ENCODE assay signal across 18 mouse cellular contexts in genomic region chr17:26046253-26046997, GRCm38 (mm10). TPM values are rescaled to one million over a fixed set of nuclear protein-coding genes. Genes with fewer than 3 reads are reported as not detected.
DNase-seq lines count a peak whose midpoint lies in the region; ATAC-seq and TF ChIP-seq lines count a peak whose summit lies in the region.
"Had no signal": no experiment of that assay in that cellular context is flagged by ENCODE, and none has a peak within 500 bp of the region (broad histone marks: within the 10 kb centered on the region; RNA-seq: fewer than 3 reads in every experiment).

No protein-coding gene starts in this region.

- DNase-seq in forebrain, postnatal 0 days = peak; percentile 26
- DNase-seq in layer of hippocampus, adult 11-12 months (ENCODE audit: low spot score) = peak; percentile 48
- DNase-seq in layer of hippocampus, postnatal 25 days (ENCODE audit: extremely low spot score in 1 of 2, low spot score in 1 of 2) = no peak
- no peak for DNase-seq in neural tube, embryonic 10.5 days (ENCODE audit: extremely low spot score, low spot score)
- DNase-seq in embryo, embryonic 11 days = no peak
- DNase-seq in urinary bladder, postnatal 36 days (ENCODE audit: low spot score in 2 of 2) = no peak
- DNase-seq: adrenal gland, postnatal 14 days; B cell, adult 2 months; gastrocnemius, postnatal 25 days; kidney, adult 11 months; kidney, postnatal 36 days had no signal

- no peak overlapping the region for H3K27ac ChIP-seq in forebrain, postnatal 0 days (ENCODE audit: low read depth, low read length)
- H3K27ac ChIP-seq in forebrain, embryonic 16.5 days (ENCODE audit: low read length) = no peak overlapping the region
- peak overlapping the region; percentile 73 for H3K27ac ChIP-seq in neural tube, embryonic 13.5 days (replicated peaks)
- H3K27ac ChIP-seq: embryonic facial prominence, embryonic 12.5 days; forebrain, embryonic 12.5 days; hindbrain, embryonic 10.5 days had no signal

- no peak overlapping the region for H3K4me2 ChIP-seq in forebrain, postnatal 0 days (ENCODE audit: low read depth)
- no peak overlapping the region for H3K4me2 ChIP-seq in forebrain, embryonic 16.5 days (ENCODE audit: low read length)
- no peak overlapping the region for H3K4me2 ChIP-seq in neural tube, embryonic 13.5 days
- H3K4me2 ChIP-seq: embryonic facial prominence, embryonic 12.5 days; forebrain, embryonic 12.5 days; liver, embryonic 11.5 days; neural tube, embryonic 12.5 days had no signal

- TF ChIP-seq CTCF in forebrain, postnatal 0 days (IDR thresholded peaks at IDR 0.05; ENCODE audit: low read depth) = no peak

- H3K4me1 ChIP-seq in forebrain, postnatal 0 days (ENCODE audit: insufficient read depth) = peaks cover 10% of the 10 kb centered on the region; the same call in 1 of the 2 replicates
- peaks cover 42% of the 10 kb centered on the region for H3K4me1 ChIP-seq in forebrain, embryonic 16.5 days (replicated peaks; ENCODE audit: control insufficient read depth, insufficient read depth, low read length)
- H3K4me1 ChIP-seq in neural tube, embryonic 13.5 days (replicated peaks) = peaks cover 53% of the 10 kb centered on the region
- H3K4me1 ChIP-seq: embryonic facial prominence, embryonic 12.5 days had no signal

- no peaks in the 10 kb centered on the region for H3K36me3 ChIP-seq in forebrain, postnatal 0 days (ENCODE audit: insufficient read depth)
- H3K36me3 ChIP-seq in forebrain, embryonic 16.5 days (ENCODE audit: control insufficient read depth, insufficient read depth) = no peaks in the 10 kb centered on the region
- 0 out of 2 replicates have a peak, but pooled peaks cover 6% of the 10 kb centered on the region for H3K36me3 ChIP-seq in neural tube, embryonic 13.5 days

- no peaks in the 10 kb centered on the region for H3K9me3 ChIP-seq in forebrain, postnatal 0 days (ENCODE audit: low read length)
- no peaks in the 10 kb centered on the region for H3K9me3 ChIP-seq in forebrain, embryonic 16.5 days (ENCODE audit: control insufficient read depth, low read length)
- no peaks in the 10 kb centered on the region for H3K9me3 ChIP-seq in neural tube, embryonic 13.5 days
- H3K9me3 ChIP-seq: embryonic facial prominence, embryonic 12.5 days; forebrain, embryonic 12.5 days; hindbrain, embryonic 10.5 days; neural tube, embryonic 12.5 days had no signal

- WGBS in forebrain, postnatal 0 days = 61% methylated on average over 10 of the region's 10 CpGs
- WGBS in forebrain, embryonic 16.5 days = 53% methylated on average over 10 of the region's 10 CpGs
- 45% methylated on average over 10 of the region's 10 CpGs for WGBS in neural tube, embryonic 13.5 days

- no peaks in the 10 kb centered on the region for H3K27me3 ChIP-seq in forebrain, postnatal 0 days (ENCODE audit: insufficient read depth, low read length)
- H3K27me3 ChIP-seq in forebrain, embryonic 16.5 days (replicated peaks; ENCODE audit: control insufficient read depth, insufficient read depth, low read length) = no peaks in the 10 kb centered on the region
- H3K27me3 ChIP-seq in neural tube, embryonic 13.5 days = no peaks in the 10 kb centered on the region
- H3K27me3 ChIP-seq: embryonic facial prominence, embryonic 12.5 days; forebrain, embryonic 12.5 days; neural tube, embryonic 12.5 days had no signal

- no peak overlapping the region for H3K4me3 ChIP-seq in forebrain, postnatal 0 days (ENCODE audit: low read depth, low read length)
- H3K4me3 ChIP-seq in forebrain, embryonic 16.5 days (replicated peaks; ENCODE audit: low read length) = no peak overlapping the region
- no peak overlapping the region for H3K4me3 ChIP-seq in neural tube, embryonic 13.5 days
- H3K4me3 ChIP-seq: embryonic facial prominence, embryonic 12.5 days; forebrain, embryonic 12.5 days; hindbrain, embryonic 10.5 days; neural tube, embryonic 12.5 days had no signal

- H3K9ac ChIP-seq in forebrain, postnatal 0 days = 0 out of 2 replicates have a peak overlapping the region, but pooled peaks have one; percentile 14
- no peak overlapping the region for H3K9ac ChIP-seq in forebrain, embryonic 16.5 days (replicated peaks; ENCODE audit: low read depth, low read length)
- H3K9ac ChIP-seq in neural tube, embryonic 13.5 days = 0 out of 2 replicates have a peak overlapping the region, but pooled peaks have one; percentile 45
- H3K9ac ChIP-seq: embryonic facial prominence, embryonic 12.5 days; forebrain, embryonic 12.5 days; neural tube, embryonic 12.5 days had no signal

- ATAC-seq in forebrain, postnatal 0 days = no peak
- no peak for ATAC-seq in forebrain, embryonic 16.5 days
- no peak for ATAC-seq in neural tube, embryonic 13.5 days (ENCODE audit: low read depth)

RNA-seq across cellular contexts. Expression of gene Rab11fip3, which starts 22.9 kb away (rescaled TPM):
- 21.5 and 30.0 TPM in 2 replicates for total RNA-seq in forebrain, postnatal 0 days (2014; rRNA removed)
- polyA plus RNA-seq in forebrain, postnatal 0 days (2015; fragmentation: Nextera tagmentation; extraction: Ambion mirVana) = 11.6 and 15.4 TPM in 2 replicates
- polyA plus RNA-seq in forebrain, embryonic 16.5 days (2015; fragmentation: Nextera tagmentation; extraction: Ambion mirVana) = 34.6 and 39.9 TPM in 2 replicates
- 100 to 1,000 TPM in 1 of 2 experiments, 10 to 100 TPM in 1; 97.3 to 104 TPM for total RNA-seq in layer of hippocampus, postnatal 25 days (2021)
- polyA plus RNA-seq in neural tube, embryonic 13.5 days (2015; fragmentation: Nextera tagmentation; extraction: Ambion mirVana) = 25.9 and 28.3 TPM in 2 replicates

RNA-seq across cellular contexts. Expression of gene Decr2, which starts 43.7 kb away (rescaled TPM):
- total RNA-seq in forebrain, postnatal 0 days (2014; rRNA removed) = 32.7 and 41.1 TPM in 2 replicates
- 29.5 and 35.3 TPM in 2 replicates for polyA plus RNA-seq in forebrain, postnatal 0 days (2015; fragmentation: Nextera tagmentation; extraction: Ambion mirVana)
- polyA plus RNA-seq in forebrain, embryonic 16.5 days (2015; fragmentation: Nextera tagmentation; extraction: Ambion mirVana) = 30.3 and 33.0 TPM in 2 replicates
- 10 to 100 TPM; 27.2 to 28.2 TPM for total RNA-seq in layer of hippocampus, postnatal 25 days (2021)
- polyA plus RNA-seq in neural tube, embryonic 13.5 days (2015; fragmentation: Nextera tagmentation; extraction: Ambion mirVana) = 32.7 and 35.1 TPM in 2 replicates

RNA-seq across cellular contexts. Expression of gene Nme4, which starts 49.0 kb away (rescaled TPM):
- total RNA-seq in forebrain, postnatal 0 days (2014; rRNA removed) = 9.5 and 16.0 TPM in 2 replicates
- polyA plus RNA-seq in forebrain, postnatal 0 days (2015; fragmentation: Nextera tagmentation; extraction: Ambion mirVana) = 11.4 and 12.9 TPM in 2 replicates
- 27.4 and 35.3 TPM in 2 replicates for polyA plus RNA-seq in forebrain, embryonic 16.5 days (2015; fragmentation: Nextera tagmentation; extraction: Ambion mirVana)
- total RNA-seq in layer of hippocampus, postnatal 25 days (2021) = 1 to 10 TPM; 4.1 TPM
- 29.6 and 32.2 TPM in 2 replicates for polyA plus RNA-seq in neural tube, embryonic 13.5 days (2015; fragmentation: Nextera tagmentation; extraction: Ambion mirVana)

Comparison
In these comparisons a context has a peak if more than half of its experiments do, and no peak if none do; other contexts are left out.
1. DNase-seq: peak in forebrain, postnatal 0 days (single experiment) and layer of hippocampus, adult 11-12 months (single experiment); none in layer of hippocampus, postnatal 25 days (0 of 2), neural tube, embryonic 10.5 days (single experiment), embryo, embryonic 11 days (single experiment) and urinary bladder, postnatal 36 days (0 of 2).